Mouse (Mus musculus) adrenal gland, adult 18-20 months (tissue): ENCODE measurements around the gene Amhr2. TPM values are rescaled to one million over a fixed set of nuclear protein-coding genes. Genes with fewer than 3 reads are reported as not detected.

Experiments
- DNase-seq, 2 experiments: peaks; one replicate each; pipeline ENCODE4 v3.0.0; 2021 to 2022; ENCODE audit warnings: low spot score in 2 of 2
- total RNA-seq, 2 experiments: library from RNA; stranded (reverse); gene quantifications; 1 replicate in 1 of 2; 2 replicates in 1 of 2; pipeline ENCODE4 v1.2.3; 2021

The Amhr2 gene
- total RNA-seq, 2 experiments from 2014 or later: 1.5 to 2.0 TPM

DNA sequence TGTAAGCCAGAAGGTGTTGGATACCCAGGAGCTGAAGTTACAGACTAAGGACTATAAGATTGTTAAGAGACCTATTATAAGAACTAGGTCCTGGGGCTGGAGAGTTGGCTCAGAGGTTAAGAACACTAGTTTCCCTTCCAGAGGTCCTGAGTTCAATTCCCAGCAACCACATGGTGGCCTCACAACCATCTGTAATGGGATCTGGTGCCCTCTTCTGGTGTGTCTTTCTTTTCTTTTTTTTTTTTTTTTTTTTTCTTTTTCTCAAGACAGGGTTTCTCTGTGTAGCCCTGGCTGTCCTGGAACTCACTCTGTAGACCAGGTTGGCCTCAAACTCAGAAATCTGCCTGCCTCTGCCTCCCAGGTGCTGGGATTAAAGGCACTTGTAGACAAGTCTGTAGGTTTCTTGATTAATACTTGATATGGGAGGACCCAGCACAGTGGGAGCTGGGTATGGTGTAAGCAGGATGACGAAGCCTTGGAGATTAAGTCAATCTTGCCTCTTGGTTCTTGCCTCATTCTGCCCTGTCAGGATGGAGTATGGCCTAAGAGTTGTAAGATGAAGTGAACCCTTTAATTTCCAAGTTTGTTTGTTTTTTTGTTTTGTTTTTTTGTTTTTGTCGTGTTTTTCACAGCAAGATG lies 21.4 kb upstream of the Amhr2 start:
- DNase-seq: no peak

DNA sequence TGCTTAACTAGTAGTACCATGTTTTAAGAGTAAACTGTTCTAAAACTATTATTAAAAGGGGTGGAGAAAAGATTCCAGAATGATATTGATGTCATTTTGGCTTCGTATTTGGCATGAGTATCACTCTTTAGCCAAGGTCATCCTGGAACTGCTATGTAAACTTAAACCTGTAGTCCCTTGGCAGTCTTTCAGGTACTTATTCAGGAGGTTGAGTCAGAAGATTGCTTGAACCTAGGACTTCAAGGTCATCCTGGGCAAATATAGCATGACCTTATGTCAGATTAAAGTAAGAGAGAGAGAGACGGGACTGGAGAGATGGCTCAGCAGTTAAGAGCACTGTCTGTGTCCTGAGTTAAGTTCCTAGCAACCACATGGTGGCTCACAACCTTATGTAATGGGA lies 20.5 kb upstream of the Amhr2 start:
- DNase-seq: no peak

DNA sequence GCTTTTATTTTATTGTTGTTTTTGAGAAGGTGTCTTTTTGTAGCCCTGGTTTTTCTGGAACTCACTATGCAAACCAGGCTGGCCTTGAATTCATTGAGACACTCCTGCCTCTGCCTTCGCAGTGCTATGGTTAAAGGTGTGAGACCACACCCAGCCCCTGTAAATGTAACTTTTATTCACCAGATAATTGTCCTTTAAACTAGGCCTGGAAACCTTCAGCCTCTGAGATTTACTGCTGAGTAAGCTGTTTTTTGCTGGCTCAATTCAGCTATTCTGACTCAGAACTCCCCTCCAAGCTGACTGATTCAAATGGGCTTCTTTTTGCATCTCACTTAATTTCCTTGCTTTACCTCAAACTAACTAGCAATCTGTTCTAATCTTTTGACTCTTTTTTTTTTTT lies 18.2 kb upstream of the Amhr2 start:
- no peak for DNase-seq

DNA sequence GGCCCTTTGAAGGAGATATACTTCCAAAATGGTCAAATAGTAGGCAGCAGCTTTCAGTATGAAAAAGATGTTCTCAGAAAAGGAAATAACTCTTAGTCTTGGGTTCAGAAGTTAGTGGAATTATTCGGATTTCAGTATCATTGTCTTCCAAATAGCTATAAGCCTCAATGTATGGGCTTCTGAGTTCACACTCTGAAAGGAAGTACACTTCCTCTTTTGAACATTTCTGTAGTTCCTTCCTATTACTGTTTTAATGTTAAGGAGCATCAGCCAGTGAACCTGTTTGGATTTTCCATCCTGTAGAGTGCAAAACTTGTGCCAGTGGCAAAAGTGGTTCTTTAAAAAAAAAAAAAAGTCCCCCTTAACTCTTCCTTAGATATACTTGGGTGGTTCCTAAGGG lies 13.1 kb upstream of the Amhr2 start:
- no peak for DNase-seq

DNA sequence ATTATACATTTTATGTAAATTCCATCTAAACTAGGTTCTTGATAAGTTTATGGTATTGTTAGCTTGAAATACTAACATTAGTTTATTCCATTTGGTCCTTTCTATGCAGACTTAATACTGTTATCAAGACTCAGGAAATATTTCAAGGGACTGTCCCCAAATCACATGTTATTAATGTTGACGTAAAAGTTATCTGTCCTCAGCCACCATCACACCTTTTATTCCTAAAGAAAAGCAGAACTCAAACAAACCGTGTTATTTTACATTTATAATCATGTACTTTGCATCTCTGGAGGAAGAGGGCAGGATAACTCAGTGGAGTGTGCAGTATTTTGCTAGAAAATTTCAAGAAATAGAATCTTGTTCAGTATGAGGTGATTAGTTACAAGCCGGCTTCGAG lies 12.0 kb upstream of the Amhr2 start:
- DNase-seq: no peak

DNA sequence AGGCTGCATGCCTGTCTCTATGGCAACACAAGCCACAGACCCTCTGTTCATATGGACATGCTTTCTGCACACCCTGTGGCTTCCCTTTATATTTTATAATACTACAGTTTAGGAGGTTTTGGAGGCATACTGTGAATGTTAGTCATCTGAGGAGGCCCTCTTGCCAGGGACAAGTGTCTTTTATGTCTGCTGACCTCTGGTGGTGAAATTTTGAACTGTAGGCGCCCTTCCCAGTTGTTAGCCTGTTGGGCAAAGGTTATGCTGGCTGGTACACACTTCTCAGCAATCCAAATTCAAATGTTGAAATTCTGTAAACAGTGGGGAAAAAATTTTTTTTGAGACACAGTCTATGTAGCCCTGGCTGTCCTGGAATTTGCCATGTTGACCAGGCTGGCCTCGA lies 2.7 kb upstream of the Amhr2 start:
- DNase-seq: peak; percentile 81 to 89

DNA sequence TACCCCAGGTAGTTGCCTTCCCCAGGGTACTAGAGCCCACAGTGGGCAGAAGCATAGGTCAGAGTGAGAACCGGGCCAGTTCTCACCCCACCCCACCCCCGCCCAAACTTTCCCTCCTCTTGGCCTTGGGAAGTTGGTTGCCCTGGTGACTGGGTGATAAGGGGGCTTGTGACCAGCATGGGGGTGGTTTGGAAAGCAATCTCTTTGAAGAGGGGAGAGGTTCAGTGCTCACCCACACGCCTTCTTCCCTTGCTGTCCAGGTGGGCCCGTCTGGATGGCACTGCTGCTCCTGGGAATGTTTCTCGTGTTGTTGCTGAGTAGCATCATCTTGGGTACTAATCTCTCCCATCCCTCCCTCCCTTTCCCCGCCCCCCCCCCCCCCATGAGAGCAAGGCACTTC lies 1.3 kb downstream of the Amhr2 start:
- no peak for DNase-seq

DNA sequence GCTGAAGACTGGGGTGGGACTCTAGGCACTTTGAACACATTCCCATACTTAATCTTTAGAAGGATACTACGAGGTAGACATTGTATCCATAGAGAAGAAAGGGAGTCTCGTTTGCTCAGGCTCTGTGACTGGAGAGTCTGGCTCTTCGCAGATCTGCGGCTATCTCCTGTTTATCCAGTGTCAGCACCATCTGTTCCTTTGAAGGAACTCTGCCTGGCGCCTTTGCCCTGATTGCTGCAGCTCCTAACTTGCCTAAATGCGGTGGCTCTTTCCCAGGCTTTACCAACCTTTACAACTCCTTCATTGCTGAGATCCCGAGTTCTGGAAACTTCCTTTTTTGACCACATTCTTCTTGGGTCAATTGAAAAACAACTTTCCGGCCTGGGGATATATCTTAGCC lies 4.2 kb downstream of the Amhr2 start:
- DNase-seq: no peak

DNA sequence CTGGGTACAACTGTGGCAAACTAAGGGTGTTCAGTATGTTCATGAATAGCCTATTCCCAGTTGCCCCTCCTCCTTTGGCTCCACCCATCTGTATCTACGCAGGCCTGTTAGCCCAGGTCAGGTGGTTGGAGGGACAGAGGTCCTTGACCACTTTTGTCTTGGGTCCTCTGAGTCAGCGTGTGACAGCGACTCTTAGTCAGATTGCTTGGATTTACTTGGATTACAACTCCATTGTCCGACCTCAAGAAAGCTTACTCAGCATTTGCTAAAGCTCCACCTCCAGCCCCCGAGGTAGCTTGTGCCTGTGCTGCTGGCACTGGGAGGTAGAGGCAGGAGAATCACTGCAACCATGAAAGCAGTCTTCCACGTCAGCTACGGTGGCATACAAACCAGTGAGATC lies 5.8 kb downstream of the Amhr2 start:
- peak; percentile 28 to 43 for DNase-seq

DNA sequence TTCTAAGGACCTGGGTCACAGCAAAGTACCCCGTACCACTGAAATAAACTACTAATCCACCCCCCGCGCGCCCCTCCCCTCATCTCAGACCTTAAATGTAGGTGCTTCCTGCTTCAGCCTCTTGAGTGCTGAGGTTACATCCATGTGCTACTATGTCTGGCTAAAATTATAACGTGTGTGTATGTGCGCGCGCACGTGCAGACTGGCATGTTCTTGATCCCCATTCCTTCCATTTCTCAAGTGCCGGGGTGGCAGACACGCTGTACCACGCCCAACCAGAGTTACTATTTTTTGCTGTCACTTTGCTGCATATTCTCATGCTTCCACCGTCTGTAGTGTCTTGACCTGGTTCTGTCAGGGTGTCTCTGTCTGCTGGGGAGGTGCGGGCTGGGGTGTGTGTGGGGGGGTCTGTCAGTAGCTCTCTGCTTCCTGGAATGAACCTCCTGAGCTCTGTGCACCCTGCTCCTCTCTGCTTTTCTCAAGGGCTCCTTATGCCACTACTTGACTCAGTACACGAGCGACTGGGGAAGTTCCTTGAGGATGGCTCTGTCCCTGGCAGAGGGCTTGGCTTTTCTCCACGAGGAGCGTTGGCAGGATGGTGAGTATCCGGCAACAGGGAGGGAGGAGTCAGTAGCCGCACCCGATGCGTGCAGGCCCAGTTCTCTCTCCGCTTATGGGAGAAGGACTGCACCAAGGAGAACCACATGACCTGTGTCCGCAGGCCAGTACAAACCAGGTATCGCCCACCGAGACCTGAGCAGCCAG lies 6.7 kb downstream of the Amhr2 start:
- peak in 1 of 2 experiments; percentile 26 for DNase-seq

DNA sequence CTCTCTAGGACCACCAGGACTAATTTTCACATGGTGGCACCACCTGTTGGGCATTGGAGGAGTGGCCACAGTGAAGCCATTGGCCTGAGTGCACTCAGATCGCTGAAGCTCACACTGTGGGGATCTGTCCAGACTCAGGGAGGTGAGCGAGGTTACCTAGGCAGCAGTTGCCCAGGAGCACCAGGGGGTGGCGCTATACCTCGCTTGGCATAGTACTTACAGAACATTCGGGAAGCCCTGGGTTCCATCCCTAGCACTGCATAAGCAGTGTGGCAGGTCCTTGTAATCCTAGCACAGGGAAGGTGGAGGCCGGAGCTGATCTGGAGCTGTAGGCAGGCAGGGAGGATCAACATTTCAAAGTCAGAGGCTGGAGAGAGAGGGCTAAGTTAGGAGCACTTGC lies 10.8 kb downstream of the Amhr2 start:
- peak in 1 of 2 experiments; percentile 25 for DNase-seq

DNA sequence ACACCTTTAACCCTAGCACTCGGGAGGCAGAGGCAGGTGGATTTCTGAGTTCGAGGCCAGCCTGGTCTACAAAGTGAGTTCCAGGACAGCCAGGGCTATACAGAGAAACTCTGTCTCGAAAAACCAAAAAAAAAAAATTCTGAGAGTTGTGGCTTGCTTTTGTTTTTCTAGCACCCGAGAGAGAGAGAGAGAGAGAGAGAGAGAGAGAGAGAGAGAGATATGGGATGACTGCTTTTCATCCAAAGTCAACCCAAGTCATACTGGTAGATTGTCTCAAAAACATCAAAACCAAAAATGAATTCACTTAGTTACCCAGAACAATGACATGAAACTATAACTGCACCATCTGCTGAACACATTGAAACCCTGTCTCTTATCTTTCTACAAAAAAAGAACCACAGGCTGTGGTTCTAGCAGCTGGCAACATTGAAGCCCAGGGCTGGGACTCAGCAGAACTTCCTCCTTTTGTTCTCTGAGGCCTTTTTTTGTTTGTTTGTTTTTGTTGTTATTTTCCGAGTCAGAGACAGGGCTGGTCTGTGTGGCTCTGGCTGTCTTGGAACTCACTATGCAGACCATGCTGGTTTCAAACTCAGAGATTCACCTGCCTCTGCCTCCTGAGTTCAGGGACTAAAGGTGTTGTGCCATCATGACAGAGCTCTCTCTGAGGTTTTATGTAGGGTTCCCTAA lies 13.0 kb downstream of the Amhr2 start:
- no peak for DNase-seq

DNA sequence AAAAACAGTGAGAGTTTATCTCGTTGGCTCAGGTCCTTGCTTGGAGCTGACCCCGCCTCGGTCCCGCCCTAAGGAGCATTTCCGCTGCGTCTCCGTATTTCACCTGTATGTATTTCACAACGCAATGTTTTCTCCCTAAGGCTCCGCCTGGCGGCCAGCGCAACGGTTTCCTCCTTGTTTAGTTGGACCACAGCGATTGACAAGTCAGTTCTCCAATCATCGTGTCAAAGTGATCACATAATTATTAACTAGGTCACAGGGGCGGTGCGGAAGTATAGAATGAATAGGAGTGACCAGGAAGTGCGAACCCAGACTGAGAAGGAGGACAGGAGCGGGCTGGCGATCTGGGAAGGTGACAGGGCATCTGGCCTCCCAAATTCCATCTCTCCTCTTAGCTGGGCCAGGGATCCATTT lies 13.7 kb downstream of the Amhr2 start, which contains the start of gene Prr13:
Gene Prr13 (plus strand): TSS at position 125 of the 414 bp plus-strand sequence.
- DNase-seq: peak; percentile 78 to 84

DNA sequence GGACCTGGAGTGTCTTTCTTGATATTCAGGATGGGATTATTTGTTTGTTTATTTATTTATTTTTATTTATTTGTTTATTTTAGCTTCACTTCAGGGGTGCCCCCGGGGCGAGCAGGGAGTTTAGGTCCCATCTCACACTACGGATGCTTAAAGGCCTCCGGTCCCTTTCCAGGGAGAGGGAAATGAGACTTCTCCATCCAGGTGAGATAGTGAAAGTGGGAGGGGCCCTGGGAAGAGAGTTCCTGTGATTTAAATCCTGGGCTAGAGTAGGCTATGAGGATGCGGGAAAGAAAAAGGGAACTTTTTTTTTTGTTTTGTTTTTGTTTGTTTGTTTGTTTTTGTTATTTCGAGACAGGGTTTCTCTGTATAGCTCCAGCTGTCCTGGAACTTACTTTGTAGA lies 14.2 kb downstream of the Amhr2 start:
- no peak for DNase-seq

DNA sequence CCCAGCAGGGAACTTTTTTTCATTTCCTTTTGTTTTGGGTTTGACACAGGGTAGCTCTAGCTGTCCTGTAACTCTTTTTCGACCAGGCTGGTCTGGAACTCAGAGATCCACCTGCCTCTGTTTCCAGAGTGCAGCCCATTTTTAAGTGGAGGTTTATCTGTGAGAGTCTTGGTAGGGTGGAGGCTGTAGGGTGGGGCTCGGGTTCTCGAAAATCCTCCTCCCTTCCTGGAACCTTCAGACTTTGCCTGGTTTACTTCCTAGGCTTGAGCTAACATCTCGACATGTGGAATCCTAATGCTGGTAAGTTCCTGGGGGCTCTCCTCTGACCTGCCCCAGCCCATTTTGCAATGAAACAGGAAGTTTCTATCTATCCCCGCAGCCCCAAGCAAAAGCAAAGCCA lies 14.7 kb downstream of the Amhr2 start:
- peak in 1 of 2 experiments; percentile 19 for DNase-seq

DNA sequence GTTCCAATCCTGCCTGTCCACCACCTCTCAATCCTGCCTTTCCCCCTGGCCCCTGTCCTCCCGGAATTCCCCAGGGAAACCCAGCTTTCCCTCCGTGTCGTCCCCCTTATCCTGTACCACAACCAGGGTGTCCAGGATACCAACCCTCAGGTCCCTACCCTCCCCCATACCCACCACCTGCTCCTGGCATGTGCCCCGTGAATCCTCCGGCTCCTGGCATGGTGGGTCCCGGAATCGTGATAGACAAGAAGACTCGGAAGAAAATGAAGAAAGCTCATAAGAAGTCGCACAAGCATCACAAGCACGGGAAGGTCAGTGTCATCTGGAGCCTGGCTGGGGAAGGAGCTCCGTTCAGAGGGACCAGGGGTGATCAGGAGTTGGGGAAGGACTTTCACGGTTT lies 15.2 kb downstream of the Amhr2 start:
- peak in 1 of 2 experiments; percentile 23 for DNase-seq

DNA sequence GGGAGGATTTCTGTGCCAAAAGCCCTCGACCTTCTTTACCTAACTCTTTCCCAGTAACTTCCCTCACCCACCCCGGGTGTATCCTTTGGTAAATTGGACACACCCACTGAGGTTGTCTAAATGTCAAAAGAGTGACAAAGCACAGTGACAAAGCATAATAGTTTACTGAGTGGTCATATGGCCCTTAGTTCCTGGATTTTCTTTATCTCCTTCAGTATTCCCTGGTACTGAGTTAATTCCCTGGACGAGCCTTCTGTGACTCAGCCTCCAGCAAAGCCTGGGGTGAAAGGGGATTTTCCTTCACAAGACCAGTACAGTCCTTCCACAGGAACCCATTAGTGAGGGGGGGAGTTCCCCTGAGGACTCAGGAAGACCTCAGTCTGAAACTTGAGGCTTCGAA lies 15.8 kb downstream of the Amhr2 start:
- DNase-seq: peak in 1 of 2 experiments; percentile 20

DNA sequence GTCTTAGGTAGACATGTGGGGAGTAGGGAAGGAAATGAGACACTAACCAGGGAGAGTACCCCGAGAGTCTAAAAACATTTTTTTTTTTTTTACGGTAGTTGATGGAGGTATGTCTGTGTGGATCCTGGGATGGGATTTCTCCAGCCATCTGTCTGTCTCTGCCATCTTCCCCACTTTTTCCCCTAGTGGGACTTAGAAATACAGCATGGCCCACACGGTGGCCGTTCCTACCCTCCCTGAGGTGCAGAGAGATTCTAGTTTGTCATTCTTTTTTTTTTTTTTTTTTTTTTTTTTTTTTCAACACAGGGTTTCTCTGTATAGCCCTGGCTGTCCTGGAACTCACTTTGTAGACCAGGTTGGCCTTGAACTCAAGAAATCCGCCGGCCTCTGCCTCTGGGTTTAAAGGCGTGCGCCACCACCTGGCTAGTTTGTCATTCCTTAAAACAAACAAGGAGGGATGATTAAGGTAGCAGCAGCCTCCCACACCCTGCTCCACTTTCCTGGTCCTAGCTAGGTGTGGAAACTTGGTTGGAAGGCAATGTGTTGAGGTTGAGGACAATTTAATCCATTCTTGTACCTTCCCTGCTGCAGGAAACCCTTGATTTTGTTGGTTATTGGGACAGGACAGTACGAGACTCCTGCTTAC lies 16.4 kb downstream of the Amhr2 start:
- peak in 1 of 2 experiments; percentile 19 for DNase-seq

DNA sequence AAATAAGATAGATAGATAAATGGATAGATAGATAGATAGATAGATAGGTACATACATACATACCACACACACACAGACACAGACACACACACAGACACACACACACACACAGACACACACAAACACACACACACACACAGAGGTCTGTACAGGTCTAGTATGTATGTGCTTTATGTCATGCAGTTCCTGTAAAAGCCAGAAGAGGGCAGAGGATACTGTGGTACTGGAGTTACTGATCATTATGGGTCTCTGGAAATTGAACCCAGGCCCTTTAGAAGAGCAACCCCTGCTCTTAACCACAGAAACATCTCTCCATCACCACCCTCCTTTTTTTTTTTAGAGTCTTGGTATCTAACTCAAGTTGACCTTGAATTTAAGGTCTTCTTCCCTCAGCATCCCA lies 18.5 kb downstream of the Amhr2 start:
- DNase-seq: no peak

DNA sequence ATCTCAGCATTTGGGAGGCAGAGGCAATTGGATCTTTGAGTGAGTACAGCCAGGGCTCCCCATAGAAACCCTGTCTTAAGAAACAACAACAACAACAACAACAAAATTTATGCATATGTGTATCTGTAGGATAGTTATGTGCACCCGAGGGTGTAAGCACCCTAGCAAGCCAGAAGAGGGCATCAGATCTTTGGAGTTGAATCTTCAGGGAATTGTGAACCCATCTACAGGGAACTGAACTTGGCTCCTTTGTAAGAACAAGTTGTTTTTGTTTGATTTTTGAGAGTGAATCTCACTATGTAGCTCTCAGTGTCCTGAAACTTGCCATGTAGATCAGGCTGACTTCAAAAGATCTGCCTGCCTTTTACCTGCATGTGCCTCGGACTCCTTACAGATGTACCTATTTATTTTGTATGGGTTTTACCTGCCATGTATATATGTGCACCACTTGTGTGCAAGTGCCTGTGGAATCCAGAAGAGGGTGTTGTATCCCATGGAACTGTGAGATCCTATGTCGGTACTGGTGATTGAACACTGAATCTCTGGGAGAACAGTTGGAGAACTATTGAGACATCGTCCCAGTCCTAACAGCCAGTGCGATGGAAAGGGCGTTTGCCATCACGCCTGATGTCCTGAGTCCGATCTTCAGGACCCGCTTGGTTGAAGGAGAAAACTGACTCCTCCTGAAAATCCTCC lies 23.7 kb downstream of the Amhr2 start:
- DNase-seq: no peak

DNA sequence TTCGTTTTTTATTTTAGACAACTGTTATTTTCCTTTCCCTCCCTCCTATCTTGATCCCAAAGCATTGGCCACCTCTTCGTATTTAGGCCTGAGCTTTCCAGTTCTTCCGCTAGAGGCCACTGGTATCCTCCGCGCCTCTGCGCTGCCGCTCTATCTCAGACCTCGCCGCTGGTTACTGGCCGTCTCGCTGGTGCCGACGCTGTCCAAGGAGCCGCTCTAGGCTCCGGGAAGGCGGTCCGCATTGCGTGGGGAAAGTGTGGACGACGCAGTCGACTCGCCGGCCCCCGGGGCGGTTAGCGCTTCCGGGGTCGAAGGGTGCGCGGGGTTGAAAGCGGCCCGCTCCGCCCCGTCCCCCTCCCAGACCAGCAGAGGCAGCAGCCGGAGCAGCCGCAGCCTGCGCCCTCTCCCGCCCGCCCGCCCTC lies 25.0 kb downstream of the Amhr2 start, which contains the start of gene Pcbp2:
Gene Pcbp2 (plus strand): TSS at position 357 of the 422 bp plus-strand sequence.
- peak; percentile 90 to 92 for DNase-seq
